In genomic region chr10:22302344-22303057, GRCm38 (mm10) we compare ENCODE assay signal across 14 mouse cellular contexts. TPM values are rescaled to one million over a fixed set of nuclear protein-coding genes. Genes with fewer than 3 reads are reported as not detected.
DNase-seq lines count a peak whose midpoint lies in the region; ATAC-seq and TF ChIP-seq lines count a peak whose summit lies in the region.
"Had no signal": no experiment of that assay in that cellular context is flagged by ENCODE, and none has a peak within 500 bp of the region (broad histone marks: within the 10 kb centered on the region; RNA-seq: fewer than 3 reads in every experiment).

No protein-coding gene starts in this region.

- no peak overlapping the region for H3K27ac ChIP-seq in lung, postnatal 0 days (ENCODE audit: low read length)
- peak overlapping the region; percentile 67 for H3K27ac ChIP-seq in CH12.LX (ENCODE audit: insufficient read depth, low read depth)
- peak overlapping the region; percentile 72; the same call in 1 of the 2 replicates for H3K27ac ChIP-seq in small intestine, adult 2 months (ENCODE audit: insufficient read depth, low read depth, low read length)
- H3K27ac ChIP-seq in midbrain, embryonic 10.5 days (replicated peaks): no peak overlapping the region
- H3K27ac ChIP-seq: hindbrain, embryonic 10.5 days; layer of hippocampus, adult 2 months; midbrain, embryonic 15.5 days had no signal

- no peak for ATAC-seq in lung, postnatal 0 days
- ATAC-seq: midbrain, embryonic 15.5 days had no signal

- no peaks in the 10 kb centered on the region for H3K9me3 ChIP-seq in lung, postnatal 0 days (ENCODE audit: low read length)
- H3K9me3 ChIP-seq in CH12.LX (replicated peaks; ENCODE audit: low read length): no peaks in the 10 kb centered on the region
- H3K9me3 ChIP-seq in midbrain, embryonic 10.5 days (replicated peaks): no peaks in the 10 kb centered on the region
- H3K9me3 ChIP-seq: hindbrain, embryonic 10.5 days; midbrain, embryonic 15.5 days had no signal

- peaks cover 3% of the 10 kb centered on the region for H3K79me2 ChIP-seq in CH12.LX (replicated peaks; ENCODE audit: control insufficient read depth, extremely low read depth, insufficient read depth, poor library complexity, severe bottlenecking)

- TF ChIP-seq RAD21 in CH12.LX (IDR thresholded peaks at IDR 0.05; ENCODE audit: low read depth, low read length): no peak

- 55% methylated on average over 5 of the region's 5 CpGs for WGBS in lung, adult 2 months
- WGBS in lung, postnatal 0 days: 68% methylated on average over 5 of the region's 5 CpGs
- 60% methylated on average over 5 of the region's 5 CpGs for WGBS in small intestine, adult 2 months
- WGBS in midbrain, embryonic 10.5 days: 79% methylated on average over 5 of the region's 5 CpGs

- dilution Hi-C loops in CH12.LX (cut with MboI; ENCODE audit: extremely low pct_ligation_motif_present, extremely low pct_unique_long_range_greater_than_20kb, low sequenced_read_pairs): no loop called here

- no peak for DNase-seq in lung, adult 2 months
- no peak for DNase-seq in lung, postnatal 0 days (ENCODE audit: low spot score)
- DNase-seq in CH12.LX (ENCODE audit: extremely low read depth): peak; percentile 70
- peak; percentile 94 for DNase-seq in induced T-regulatory cell, adult 2 months (ENCODE audit: low read depth)
- DNase-seq in adrenal gland, adult 18-20 months (ENCODE audit: low spot score in 2 of 2): no peak
- DNase-seq in midbrain, embryonic 10.5 days (ENCODE audit: low spot score): no peak
- no peak for DNase-seq in cerebellum, adult 18-20 months
- DNase-seq: kidney, adult 2 months; left cerebral cortex, postnatal 4 days; right cerebral cortex, postnatal 4 days had no signal

- H3K4me1 ChIP-seq in lung, adult 2 months (ENCODE audit: control insufficient read depth, insufficient read depth, low read length): no peaks in the 10 kb centered on the region
- H3K4me1 ChIP-seq in lung, postnatal 0 days (ENCODE audit: insufficient read depth, low read depth, low read length): no peaks in the 10 kb centered on the region
- H3K4me1 ChIP-seq in CH12.LX (ENCODE audit: control insufficient read depth in 1 of 2, insufficient read depth in 2 of 2): peaks cover 21 to 66% of the 10 kb centered on the region in 2 experiments
- 0 out of 2 replicates have a peak, but pooled peaks cover 2% of the 10 kb centered on the region for H3K4me1 ChIP-seq in small intestine, adult 2 months (ENCODE audit: control insufficient read depth, insufficient read depth, insufficient read length, low read length)
- H3K4me1 ChIP-seq in midbrain, embryonic 10.5 days: 0 out of 2 replicates have a peak, but pooled peaks cover 8% of the 10 kb centered on the region
- H3K4me1 ChIP-seq: midbrain, embryonic 15.5 days had no signal

- H3K9ac ChIP-seq in lung, postnatal 0 days (replicated peaks; ENCODE audit: low read depth): no peak overlapping the region
- peak overlapping the region; percentile 87 for H3K9ac ChIP-seq in CH12.LX (ENCODE audit: insufficient read depth, low read depth)
- H3K9ac ChIP-seq: midbrain, embryonic 15.5 days had no signal

- no peaks in the 10 kb centered on the region for H3K36me3 ChIP-seq in lung, postnatal 0 days (ENCODE audit: insufficient read depth, low read length)
- peaks cover 5 to 28% of the 10 kb centered on the region in 2 experiments for H3K36me3 ChIP-seq in CH12.LX (replicated peaks in 1 of 2; ENCODE audit: control insufficient read depth in 1 of 2, insufficient read depth in 1 of 2, low read length in 1 of 2)
- H3K36me3 ChIP-seq in small intestine, adult 2 months (ENCODE audit: control insufficient read depth, insufficient read depth, low read length): no peaks in the 10 kb centered on the region
- H3K36me3 ChIP-seq in midbrain, embryonic 10.5 days: no peaks in the 10 kb centered on the region
- H3K36me3 ChIP-seq: hindbrain, embryonic 10.5 days; midbrain, embryonic 15.5 days had no signal

- TF ChIP-seq CTCF in lung, adult 2 months (IDR thresholded peaks at IDR 0.05; ENCODE audit: insufficient read depth, low read length): no peak
- no peak for TF ChIP-seq CTCF in lung, postnatal 0 days (IDR thresholded peaks at IDR 0.05)
- no peak for TF ChIP-seq CTCF in CH12.LX (conservative IDR thresholded peaks at IDR 0.05 in 1 of 2, IDR thresholded peaks at IDR 0.05 in 1 of 2; ENCODE audit: low read depth in 2 of 2, low read length in 2 of 2)
- TF ChIP-seq CTCF in small intestine, adult 2 months (IDR thresholded peaks at IDR 0.05; ENCODE audit: extremely low read depth, insufficient read length, insufficient replicate concordance, low read depth, low read length): no peak

- no peak for TF ChIP-seq EP300 in lung, postnatal 0 days (IDR thresholded peaks at IDR 0.05)
- peak; percentile 45 for TF ChIP-seq EP300 in CH12.LX (IDR thresholded peaks at IDR 0.05; ENCODE audit: low read length)

- H3K4me2 ChIP-seq in lung, postnatal 0 days (replicated peaks; ENCODE audit: low read depth, low read length): no peak overlapping the region
- peak overlapping the region; percentile 90 for H3K4me2 ChIP-seq in CH12.LX (ENCODE audit: insufficient read depth, low read depth, poor library complexity, severe bottlenecking)
- H3K4me2 ChIP-seq: midbrain, embryonic 15.5 days had no signal

- H3K27me3 ChIP-seq in lung, postnatal 0 days (replicated peaks; ENCODE audit: insufficient read depth, low read length): no peaks in the 10 kb centered on the region
- no peaks in the 10 kb centered on the region for H3K27me3 ChIP-seq in CH12.LX (replicated peaks)
- no peaks in the 10 kb centered on the region for H3K27me3 ChIP-seq in small intestine, adult 2 months (ENCODE audit: control insufficient read depth, insufficient read depth, low read length)
- no peaks in the 10 kb centered on the region for H3K27me3 ChIP-seq in midbrain, embryonic 10.5 days (ENCODE audit: low read depth, poor library complexity, severe bottlenecking)
- H3K27me3 ChIP-seq: midbrain, embryonic 15.5 days had no signal

- TF ChIP-seq POLR2A in lung, adult 2 months (IDR thresholded peaks at IDR 0.05; ENCODE audit: borderline replicate concordance, extremely low read depth, low read depth, low read length): no peak
- TF ChIP-seq POLR2A in CH12.LX (IDR thresholded peaks at IDR 0.05; ENCODE audit: low read depth, low read length): peak; percentile 50; the same call in 1 of the 2 replicates
- no peak for TF ChIP-seq POLR2A in small intestine, adult 2 months (IDR thresholded peaks at IDR 0.05; ENCODE audit: low read depth, low read length)

- in situ Hi-C loops in CH12.LX (cut with MboI; ENCODE audit: low pct_ligation_motif_present, low pct_unique_long_range_greater_than_20kb, low sequenced_read_pairs): no loop called here

- H3K4me3 ChIP-seq in lung, adult 2 months (replicated peaks; ENCODE audit: extremely low read depth, low read depth, low read length): peak overlapping the region; percentile 58
- no peak overlapping the region for H3K4me3 ChIP-seq in lung, postnatal 0 days (ENCODE audit: low read depth, low read length)
- peak overlapping the region; percentile 59 to 74 (median 60) for H3K4me3 ChIP-seq in CH12.LX (replicated peaks in 1 of 3; ENCODE audit: low read depth in 2 of 3, low read length in 2 of 3, poor library complexity in 1 of 3)
- H3K4me3 ChIP-seq in small intestine, adult 2 months (ENCODE audit: low read depth, low read length): peak overlapping the region; percentile 54
- no peak overlapping the region for H3K4me3 ChIP-seq in midbrain, embryonic 10.5 days
- H3K4me3 ChIP-seq: hindbrain, embryonic 10.5 days; layer of hippocampus, adult 2 months; midbrain, embryonic 15.5 days had no signal

TF ChIP-seq in CH12.LX, 34 proteins besides CTCF, POLR2A, EP300 and RAD21 (continues in another document):
- TF ChIP-seq SMC3 (IDR thresholded peaks at IDR 0.05; ENCODE audit: low read depth, low read length) (no peak), RCOR1 (conservative IDR thresholded peaks at IDR 0.05; ENCODE audit: low read depth, low read length) (no peak; the same call in 1 of the 2 replicates), TBP (conservative IDR thresholded peaks at IDR 0.05; ENCODE audit: low read depth, low read length) (peak; percentile 75), NRF1 (IDR thresholded peaks at IDR 0.05; ENCODE audit: low read depth, low read length) (no peak), MEF2A (IDR thresholded peaks at IDR 0.05; ENCODE audit: borderline replicate concordance, low read depth, low read length) (0 out of 2 replicates have a peak, but pooled peaks have one; percentile 37), ZC3H11A (IDR thresholded peaks at IDR 0.05; ENCODE audit: low read depth, low read length) (no peak), MAFK (IDR thresholded peaks at IDR 0.05; ENCODE audit: insufficient replicate concordance, low read length) (no peak; the same call in 1 of the 2 replicates), IRF4 (IDR thresholded peaks at IDR 0.05; ENCODE audit: low read depth, low read length) (peak; percentile 74), PAX5 (IDR thresholded peaks at IDR 0.05; ENCODE audit: low read length) (no peak), GABPA (IDR thresholded peaks at IDR 0.05; ENCODE audit: insufficient replicate concordance, low read depth, low read length) (no peak), MYC (IDR thresholded peaks at IDR 0.05; ENCODE audit: low read depth, low read length) (peak; percentile 55; the same call in 1 of the 2 replicates), USF1 (IDR thresholded peaks at IDR 0.05; ENCODE audit: low read depth, low read length) (no peak), SIN3A (IDR thresholded peaks at IDR 0.05; ENCODE audit: low read length) (peak; percentile 85; the same call in 1 of the 2 replicates), CHD1 (IDR thresholded peaks at IDR 0.05; ENCODE audit: low read depth, low read length) (peak; percentile 79; the same call in 1 of the 2 replicates), POLR2AphosphoS2 (IDR thresholded peaks at IDR 0.05; ENCODE audit: low read depth, low read length) (no peak), TCF12 (IDR thresholded peaks at IDR 0.05; ENCODE audit: low read depth, low read length) (peak; percentile 56), MAX (IDR thresholded peaks at IDR 0.05; ENCODE audit: low read length) (no peak; the same call in 1 of the 2 replicates), ETS1 (conservative IDR thresholded peaks at IDR 0.05; ENCODE audit: low read depth, low read length) (peak; percentile 50; the same call in 1 of the 2 replicates), NELFE (IDR thresholded peaks at IDR 0.05; ENCODE audit: low read depth, low read length) (0 out of 2 replicates have a peak, but pooled peaks have one; percentile 30), USF2 (conservative IDR thresholded peaks at IDR 0.05; ENCODE audit: low read depth, low read length) (no peak)

RNA-seq across cellular contexts. Expression of gene Raet1d, which starts 57.9 kb away (rescaled TPM):
- polyA plus RNA-seq in lung, adult 2 months (2012; rRNA removed): not detected in 2 replicates
- polyA plus RNA-seq in lung, postnatal 0 days (2015; fragmentation: Nextera tagmentation; extraction: Ambion mirVana): 0.51 and 1.3 TPM in 2 replicates
- 2.7 and 3.3 TPM in 2 replicates for total RNA-seq in CH12.LX (2012; rRNA removed)
- total RNA-seq in CH12.LX (2014; rRNA removed): 17.5 and 18.8 TPM in 2 replicates
- 14.9 and 15.3 TPM in 2 replicates for polyA plus RNA-seq in CH12.LX (2012; ENCODE audit: insufficient read length, low read depth)
- not detected in 2 replicates for polyA plus RNA-seq in small intestine, adult 2 months (2012; rRNA removed)
- not detected for total RNA-seq in adrenal gland, adult 18-20 months (2021)
- 18.0 and 19.6 TPM in 2 replicates for polyA plus RNA-seq in midbrain, embryonic 10.5 days (2016; fragmentation: Nextera tagmentation; extraction: Ambion mirVana)
- total RNA-seq: layer of hippocampus, adult 2 months had no signal
- polyA plus RNA-seq: kidney, adult 2 months had no signal

Comparison
In these comparisons a context has a peak if more than half of its experiments do, and no peak if none do; other contexts are left out.
1. H3K4me3 ChIP-seq: peak in lung, adult 2 months (single experiment), CH12.LX (3 of 3) and small intestine, adult 2 months (single experiment); none in lung, postnatal 0 days (single experiment) and midbrain, embryonic 10.5 days (single experiment).
2. DNase-seq: peak in CH12.LX (single experiment) and induced T-regulatory cell, adult 2 months (single experiment); none in lung, adult 2 months (single experiment), lung, postnatal 0 days (single experiment), adrenal gland, adult 18-20 months (0 of 2), midbrain, embryonic 10.5 days (single experiment) and cerebellum, adult 18-20 months (0 of 2).
3. H3K27ac ChIP-seq: peak in CH12.LX (single experiment) and small intestine, adult 2 months (single experiment); none in lung, postnatal 0 days (single experiment) and midbrain, embryonic 10.5 days (single experiment).